Mouse (Mus musculus) MEL (cell line): ENCODE measurements around the gene Helz2. TPM values are rescaled to one million over a fixed set of nuclear protein-coding genes. Genes with fewer than 3 reads are reported as not detected.

Source experiments
- DNase-seq: peaks from one replicate; pipeline ENCODE4 v3.0.0; 2011; ENCODE audit warnings: low read depth, low spot score
- H3K27ac ChIP-seq: 2 replicates; pipeline ENCODE4 v1.5.1; 2012; ENCODE audit warnings: low read depth, mild to moderate bottlenecking, control low read depth, low read length, moderate library complexity; ENCODE audit not compliant: control insufficient read depth
- H3K27me3 ChIP-seq, 2 experiments: fragments of 150-350 bp in 1 of 2; sonication (generic) in 1 of 2; 2 replicates each; pipeline ENCODE4 v1.6.1; 2012; ENCODE audit warnings: low read length in 2 of 2, mild to moderate bottlenecking in 2 of 2, improper control_type of control experiment in 1 of 2, moderate library complexity in 1 of 2; ENCODE audit not compliant: insufficient read depth in 2 of 2, control insufficient read depth in 1 of 2
- H3K36me3 ChIP-seq, 2 experiments: 2 replicates each; pipeline ENCODE4 v1.6.1; 2012 to 2014; ENCODE audit warnings: low read length in 2 of 2, improper control_type of control experiment in 1 of 2, inconsistent platforms in 1 of 2, mild to moderate bottlenecking in 1 of 2; ENCODE audit not compliant: insufficient read depth in 2 of 2, control insufficient read depth in 1 of 2
- H3K4me1 ChIP-seq, 2 experiments: fragments of 150-350 bp in 1 of 2; sonication (generic) in 1 of 2; 2 replicates each; pipeline ENCODE4 v1.6.1; 2012; ENCODE audit warnings: low read length in 2 of 2, improper control_type of control experiment in 1 of 2, mild to moderate bottlenecking in 1 of 2; ENCODE audit not compliant: insufficient read depth in 2 of 2, control insufficient read depth in 1 of 2
- H3K4me3 ChIP-seq, 2 experiments: fragments of 150-350 bp in 1 of 2; sonication (generic) in 1 of 2; 2 replicates each; pipeline ENCODE4 v1.5.1; 2012; ENCODE audit warnings: low read depth in 2 of 2, low read length in 2 of 2, mild to moderate bottlenecking in 2 of 2, moderate library complexity in 2 of 2, control low read depth in 1 of 2, improper control_type of control experiment in 1 of 2; ENCODE audit not compliant: control insufficient read depth in 1 of 2, insufficient read depth in 1 of 2
- H3K79me2 ChIP-seq: 2 replicates; pipeline ENCODE4 v1.6.1; 2012; ENCODE audit warnings: mild to moderate bottlenecking, low read length, moderate library complexity; ENCODE audit not compliant: control insufficient read depth, poor library complexity, insufficient read depth
- H3K9ac ChIP-seq: 2 replicates; pipeline ENCODE4 v1.6.1; 2012; ENCODE audit warnings: low read depth, mild to moderate bottlenecking, control low read depth, low read length, moderate library complexity; ENCODE audit not compliant: control insufficient read depth, poor library complexity, severe bottlenecking
- H3K9me3 ChIP-seq: fragments of 150-350 bp; sonication (generic); replicated peaks from 2 replicates; pipeline ENCODE4 v1.6.1; 2012; ENCODE audit warnings: mild to moderate bottlenecking, low read length, improper control_type of control experiment, moderate library complexity; ENCODE audit not compliant: insufficient read depth
- BHLHE40 ChIP-seq: IDR thresholded peaks from 2 replicates; pipeline ENCODE4 v1.6.1; 2012; ENCODE audit warnings: low read depth, mild to moderate bottlenecking, inconsistent platforms, low read length, improper control_type of control experiment, borderline replicate concordance
- CHD1 ChIP-seq: IDR thresholded peaks from 2 replicates; pipeline ENCODE4 v1.6.1; 2012; ENCODE audit warnings: low read depth, mild to moderate bottlenecking, inconsistent platforms, low read length, improper control_type of control experiment
- CTCF ChIP-seq, 3 experiments: IDR thresholded peaks in 2 of 3; conservative IDR thresholded peaks in 1 of 3; 2 replicates each; pipeline ENCODE4 v1.5.1; 2011 to 2012; ENCODE audit warnings: low read length in 3 of 3, low read depth in 2 of 3, mild to moderate bottlenecking in 2 of 3, improper control_type of control experiment in 1 of 3, inconsistent platforms in 1 of 3, mixed read lengths in 1 of 3, moderate library complexity in 1 of 3; ENCODE audit not compliant: control insufficient read depth in 1 of 3, insufficient read depth in 1 of 3, poor library complexity in 1 of 3, severe bottlenecking in 1 of 3
- EP300 ChIP-seq, 2 experiments: IDR thresholded peaks; 2 replicates each; pipeline ENCODE4 v1.6.1; 2011; ENCODE audit warnings: improper control_type of control experiment in 2 of 2, low read length in 2 of 2, low read depth in 1 of 2, mild to moderate bottlenecking in 1 of 2
- ETS1 ChIP-seq: IDR thresholded peaks from 2 replicates; pipeline ENCODE4 v1.6.1; 2012; ENCODE audit warnings: low read depth, mild to moderate bottlenecking, inconsistent platforms, low read length, improper control_type of control experiment, moderate library complexity
- GABPA ChIP-seq: IDR thresholded peaks from 2 replicates; pipeline ENCODE4 v1.6.1; 2012; ENCODE audit warnings: low read depth, mild to moderate bottlenecking, inconsistent platforms, low read length, improper control_type of control experiment, moderate library complexity
- GATA1 ChIP-seq: IDR thresholded peaks from 2 replicates; pipeline ENCODE4 v1.6.1; 2011; ENCODE audit warnings: low read depth, low read length, improper control_type of control experiment
- MEF2A ChIP-seq: IDR thresholded peaks from 2 replicates; pipeline ENCODE4 v1.6.1; 2014; ENCODE audit warnings: low read depth, mild to moderate bottlenecking, inconsistent platforms, low read length, improper control_type of control experiment; ENCODE audit not compliant: poor library complexity, insufficient replicate concordance, severe bottlenecking; ENCODE audit errors: extremely low read depth
- NELFE ChIP-seq: IDR thresholded peaks from 2 replicates; pipeline ENCODE4 v1.6.1; 2011; ENCODE audit warnings: low read depth, low read length, improper control_type of control experiment
- POLR2AphosphoS2 ChIP-seq: IDR thresholded peaks from 2 replicates; pipeline ENCODE4 v1.6.1; 2011; ENCODE audit warnings: low read length, improper control_type of control experiment
- SIN3A ChIP-seq: IDR thresholded peaks from 2 replicates; pipeline ENCODE4 v1.6.1; 2012; ENCODE audit warnings: low read length, improper control_type of control experiment, inconsistent platforms
- TAL1 ChIP-seq: IDR thresholded peaks from 2 replicates; pipeline ENCODE4 v1.6.1; 2012; ENCODE audit warnings: mild to moderate bottlenecking, inconsistent platforms, low read length, moderate library complexity, mixed read lengths
- TBP ChIP-seq: IDR thresholded peaks from 2 replicates; pipeline ENCODE4 v1.8.0; 2011; ENCODE audit warnings: low read depth, low read length, improper control_type of control experiment
- TCF12 ChIP-seq: IDR thresholded peaks from 2 replicates; pipeline ENCODE4 v1.6.1; 2014; ENCODE audit warnings: low read depth, mild to moderate bottlenecking, inconsistent platforms, low read length, improper control_type of control experiment, moderate library complexity
- USF1 ChIP-seq: IDR thresholded peaks from 2 replicates; pipeline ENCODE4 v1.6.1; 2014; ENCODE audit warnings: low read depth, mild to moderate bottlenecking, inconsistent platforms, low read length, improper control_type of control experiment, moderate library complexity
- USF2 ChIP-seq, 2 experiments: IDR thresholded peaks; 2 replicates each; pipeline ENCODE4 v1.6.1; 2011 to 2012; ENCODE audit warnings: improper control_type of control experiment in 2 of 2, low read length in 2 of 2, borderline replicate concordance in 1 of 2, inconsistent platforms in 1 of 2, low read depth in 1 of 2, mild to moderate bottlenecking in 1 of 2; ENCODE audit not compliant: insufficient read depth in 1 of 2
- ZNF384 ChIP-seq: IDR thresholded peaks from 2 replicates; pipeline ENCODE4 v1.6.1; 2012; ENCODE audit warnings: low read depth, mild to moderate bottlenecking, inconsistent platforms, low read length, improper control_type of control experiment
- polyA plus RNA-seq, 2 experiments: library from polyadenylated mRNA; stranded (reverse) in 1 of 2; unstranded in 1 of 2; fragments of >175 nt in 1 of 2; fragments of >200 nt in 1 of 2; gene quantifications; 2 replicates each; pipeline versions ENCODE4 v1.2.1 to v1.2.4; 2012; ENCODE audit warnings: low replicate concordance in 2 of 2, low read depth in 1 of 2; ENCODE audit not compliant: insufficient read length in 2 of 2, insufficient read depth in 1 of 2, missing spikeins in 1 of 2
- total RNA-seq: library from RNA; depleted of rRNA; stranded (reverse); fragments of 300-350 nt; gene quantifications from 2 replicates; pipeline ENCODE4 v1.2.3, GENCODE M21; 2012

Helz2 gene
- total and polyA plus RNA-seq, 3 experiments: 6.2 to 12.0 TPM; not detected in 1

- H3K4me1 ChIP-seq: peaks cover 4 to 8% of the 10 kb centered on the region in 2 experiments; a peak in 3 of 4 replicates
- H3K4me3 ChIP-seq: no peak overlapping the region
- H3K36me3 ChIP-seq: peaks cover 5 to 15% of the 10 kb centered on the region in 2 experiments
- no peaks in the 10 kb centered on the region for H3K27me3 ChIP-seq
- H3K79me2 ChIP-seq: peaks cover 2% of the 10 kb centered on the region; the same call in 1 of the 2 replicates
- H3K9me3 ChIP-seq: no peaks in the 10 kb centered on the region
- TF ChIP-seq CHD1 (no peak), EP300 (IDR thresholded peaks at IDR 0.05; ENCODE audit: low read depth in 1 of 2, low read length in 2 of 2) (no peak), TAL1 (no peak)
- H3K27ac ChIP-seq: peak overlapping the region; percentile 22; the same call in 1 of the 2 replicates
- no peak overlapping the region for H3K9ac ChIP-seq
- peak; percentile 52 for DNase-seq
These were observed 34.9 kb upstream of the Helz2 start for GRCm38 (mm10) chr2:181276766-181277165.

GRCm38 (mm10) chr2:181274639-181275038, 32.8 kb upstream of the Helz2 start:
- H3K9ac ChIP-seq: no peak overlapping the region
- no peaks in the 10 kb centered on the region for H3K9me3 ChIP-seq
- peaks cover 5 to 15% of the 10 kb centered on the region in 2 experiments for H3K36me3 ChIP-seq
- peaks cover 4 to 8% of the 10 kb centered on the region in 2 experiments; a peak in 3 of 4 replicates for H3K4me1 ChIP-seq
- TF ChIP-seq CTCF (IDR thresholded peaks at IDR 0.05 in 2 of 3, conservative IDR thresholded peaks at IDR 0.05 in 1 of 3; ENCODE audit: control insufficient read depth in 1 of 3, insufficient read depth in 1 of 3, low read depth in 2 of 3, low read length in 3 of 3, poor library complexity in 1 of 3, severe bottlenecking in 1 of 3) (no peak), ZNF384 (no peak), GATA1 (no peak), ETS1 (no peak), NELFE (no peak), TCF12 (no peak), BHLHE40 (no peak), USF1 (no peak), POLR2AphosphoS2 (no peak), SIN3A (no peak), TBP (no peak), USF2 (IDR thresholded peaks at IDR 0.05; ENCODE audit: borderline replicate concordance in 1 of 2, insufficient read depth in 1 of 2, low read depth in 1 of 2, low read length in 2 of 2) (no peak), MEF2A (no peak), GABPA (no peak)
- TF ChIP-seq, all 39 proteins: peak for 0
- Histone ChIP-seq H3K79me2 (peaks cover 2% of the 10 kb centered on the region; the same call in 1 of the 2 replicates), H3K4me3 (no peak overlapping the region), H3K27ac (no peak overlapping the region), H3K27me3 (no peaks in the 10 kb centered on the region)
- DNase-seq: no peak
